Mouse (Mus musculus) kidney, postnatal 0 days (tissue): ENCODE data around the gene Zg16. TPM values are rescaled to one million over a fixed set of nuclear protein-coding genes. Genes with fewer than 3 reads are reported as not detected.
A peak's percentile ranks its signal among the peaks of the same experiment; 100 is the strongest.

Experiments used
- ATAC-seq: fragments of 200-750 bp; cut with Nextera tagmentation; replicated peaks from 2 replicates; pipeline ENCODE4 v1.8.0; 2017; ENCODE audit warnings: low read depth, moderate number of reproducible peaks, moderate TSS enrichment, moderate library complexity; ENCODE audit not compliant: low FRiP score
- DNase-seq: peaks from one replicate; pipeline ENCODE4 v3.0.0-alpha.2; 2016; ENCODE audit warnings: low spot score
- H3K27ac ChIP-seq: fragments of 300-500 bp; sonication (generic); 2 replicates; pipeline ENCODE4 v1.5.1; 2014; ENCODE audit warnings: mild to moderate bottlenecking
- H3K27me3 ChIP-seq: fragments of 300-500 bp; sonication (generic); 2 replicates; pipeline ENCODE4 v1.6.1; 2014; ENCODE audit warnings: low read length, mixed read lengths; ENCODE audit not compliant: insufficient read depth
- H3K36me3 ChIP-seq: fragments of 300-500 bp; sonication (generic); 2 replicates; pipeline ENCODE4 v1.6.1; 2014; ENCODE audit warnings: low read length, mixed read lengths; ENCODE audit not compliant: insufficient read depth
- H3K4me1 ChIP-seq: fragments of 300-500 bp; sonication (generic); replicated peaks from 2 replicates; pipeline ENCODE4 v1.6.1; 2014; ENCODE audit warnings: antibody characterized with exemption, low read length, mixed read lengths; ENCODE audit not compliant: insufficient read depth
- H3K4me2 ChIP-seq: fragments of 300-500 bp; sonication (generic); 2 replicates; pipeline ENCODE4 v1.6.1; 2014; ENCODE audit warnings: mild to moderate bottlenecking, low read length, moderate library complexity, mixed read lengths
- H3K4me3 ChIP-seq: fragments of 300-500 bp; sonication (generic); replicated peaks from 2 replicates; pipeline ENCODE4 v1.5.1; 2014; ENCODE audit warnings: low read depth, low read length
- H3K9ac ChIP-seq: fragments of 300-500 bp; sonication (generic); 2 replicates; pipeline ENCODE4 v1.6.1; 2014; ENCODE audit warnings: low read depth, low read length
- H3K9me3 ChIP-seq: fragments of 300-500 bp; sonication (generic); replicated peaks from 2 replicates; pipeline ENCODE4 v1.6.1; 2016; ENCODE audit warnings: low read length, inconsistent platforms, mixed read lengths
- CTCF ChIP-seq: IDR thresholded peaks from 2 replicates; pipeline ENCODE4 v1.5.1; 2016; ENCODE audit warnings: antibody characterized with exemption, low read depth, mild to moderate bottlenecking, moderate library complexity
- WGBS: fragments of 180-500 bp; shearing (Covaris S2); extraction: QIAGEN DNeasy Blood & Tissue Kit; methylation state at CpG from one replicate; pipeline ENCODE4 v1.1.7; 2014; 5-methylcytosine and 5-hydroxymethylcytosine counted together
- polyA plus RNA-seq: library from polyadenylated mRNA; unstranded; fragments of >200 nt; fragmentation: Nextera tagmentation; extraction: Ambion mirVana; gene quantifications from 2 replicates; pipeline ENCODE4 v1.2.1, GENCODE M21; 2015

Zg16 gene
- polyA plus RNA-seq, 1 experiment from 2014 or later, result not detected

DNA sequence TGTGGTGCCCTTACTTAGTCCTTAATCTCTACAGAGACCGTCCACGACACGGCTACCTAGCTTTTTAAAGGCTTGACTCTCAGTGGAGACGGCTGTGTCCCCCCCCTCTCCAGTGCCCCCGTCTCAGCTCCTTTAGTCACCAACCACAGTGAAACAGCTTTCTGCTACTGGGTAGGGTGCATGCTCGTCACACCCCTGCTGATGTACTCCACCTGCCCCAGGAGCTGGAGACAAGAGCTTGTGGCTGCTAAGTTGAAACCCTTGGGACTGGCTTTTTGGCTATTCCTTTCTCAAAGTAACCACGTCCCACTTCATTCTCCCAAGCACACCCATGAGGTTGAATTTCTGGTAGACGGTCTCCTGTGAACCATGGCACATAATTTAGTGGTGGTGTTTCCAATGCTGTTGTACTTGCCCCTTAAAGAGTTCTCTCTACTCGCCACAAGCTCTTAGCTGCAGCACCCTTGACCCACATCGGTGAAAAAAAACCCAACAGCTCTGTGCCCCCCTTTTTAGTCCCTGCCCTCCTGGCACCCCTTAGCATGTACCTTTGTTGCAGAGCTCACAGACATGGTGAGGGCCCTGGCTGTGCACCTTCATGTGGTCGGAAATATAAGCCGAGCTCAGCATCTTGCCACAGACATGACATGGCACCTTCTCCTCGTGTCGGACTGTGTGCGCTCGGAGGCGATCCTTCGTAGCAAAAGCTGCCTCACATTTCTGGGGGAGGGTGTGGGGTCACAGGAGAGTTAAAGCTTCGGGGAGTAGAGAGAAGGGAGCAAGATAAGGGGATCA, 63.0 kb downstream of the Zg16 start:
- no peak for ATAC-seq
- Histone ChIP-seq H3K27me3 (no peaks in the 10 kb centered on the region), H3K4me1 (peaks cover 37% of the 10 kb centered on the region), H3K9ac (peak overlapping the region; percentile 94), H3K4me2 (peak overlapping the region; percentile 95), H3K4me3 (peak overlapping the region; percentile 78), H3K9me3 (no peaks in the 10 kb centered on the region), H3K36me3 (0 out of 2 replicates have a peak, but pooled peaks cover 15% of the 10 kb centered on the region), H3K27ac (peak overlapping the region; percentile 99)
- no peak for DNase-seq
- WGBS, result 16% methylated on average over 19 of the region's 19 CpGs
- TF ChIP-seq CTCF, result no peak

DNA sequence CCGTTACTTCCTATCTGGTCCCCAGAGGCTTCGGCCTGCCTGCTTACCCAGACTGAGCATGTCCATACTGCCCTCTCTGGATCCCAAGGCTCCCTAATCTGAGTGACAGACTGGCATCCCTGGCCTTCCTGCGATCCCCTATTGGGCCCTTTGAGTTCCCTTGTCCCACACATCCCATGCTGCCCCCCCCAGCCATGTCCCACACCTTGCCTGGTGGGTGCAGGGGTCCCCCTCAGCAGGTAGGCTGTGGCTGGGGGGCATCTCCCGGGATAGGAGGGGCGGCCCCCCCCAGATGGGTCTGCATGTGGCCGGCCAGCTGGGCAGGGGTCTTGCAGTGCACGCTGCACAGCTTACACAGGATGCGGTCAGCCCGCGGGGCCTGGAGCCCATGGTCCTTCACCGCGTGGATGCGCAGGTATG, 63.8 kb downstream of the Zg16 start:
- Histone ChIP-seq H3K27ac (no peak overlapping the region), H3K4me2 (peak overlapping the region; percentile 95), H3K9ac (0 out of 2 replicates have a peak overlapping the region, but pooled peaks have one; percentile 23), H3K9me3 (no peaks in the 10 kb centered on the region), H3K27me3 (no peaks in the 10 kb centered on the region), H3K4me1 (peaks cover 39% of the 10 kb centered on the region), H3K4me3 (no peak overlapping the region), H3K36me3 (0 out of 2 replicates have a peak, but pooled peaks cover 15% of the 10 kb centered on the region)
- no peak for ATAC-seq
- 75% methylated on average over 13 of the region's 13 CpGs for WGBS
- no peak for TF ChIP-seq CTCF
- DNase-seq, result no peak

DNA sequence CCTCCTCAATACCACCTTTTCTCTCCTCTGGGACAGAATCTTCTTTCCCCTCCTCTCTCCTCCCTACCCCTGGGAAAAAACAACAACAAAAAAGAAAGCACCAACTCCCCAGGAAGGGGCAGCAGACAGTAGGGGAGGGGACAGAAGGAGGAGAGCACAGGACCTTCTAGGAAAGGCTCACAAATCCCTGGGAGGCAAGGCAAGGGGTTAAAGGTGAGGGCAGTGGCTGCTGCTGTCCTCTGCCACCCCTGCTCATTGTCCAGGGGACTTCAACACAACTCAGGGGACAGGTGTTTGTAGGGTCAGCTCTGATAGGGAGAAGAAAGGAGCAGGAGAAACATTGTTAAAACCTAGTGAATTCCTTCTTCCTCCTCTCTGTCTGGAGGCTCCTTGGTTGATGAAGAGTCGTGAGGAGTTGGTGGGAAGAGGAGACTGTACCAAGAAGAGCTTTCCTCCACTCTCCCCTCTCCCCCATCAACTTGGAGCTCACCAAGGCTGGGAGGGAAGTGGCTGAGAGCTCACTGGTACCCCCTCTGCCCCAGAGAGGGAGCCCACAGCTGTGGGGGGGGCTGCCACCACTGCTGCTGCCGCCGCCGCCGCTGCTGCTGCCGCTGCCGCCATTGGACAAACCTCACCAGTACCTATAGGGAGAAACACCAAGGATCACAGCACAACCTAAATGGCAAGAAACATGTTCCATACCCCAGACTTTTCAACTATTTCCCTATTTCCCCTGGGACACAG, 64.4 kb downstream of the Zg16 start:
- DNase-seq (no peak), ATAC-seq (no peak)
- Histone ChIP-seq H3K9me3 (no peaks in the 10 kb centered on the region), H3K27me3 (no peaks in the 10 kb centered on the region), H3K4me2 (peak overlapping the region; percentile 95; the same call in 1 of the 2 replicates), H3K4me1 (peaks cover 45% of the 10 kb centered on the region), H3K4me3 (no peak overlapping the region), H3K9ac (no peak overlapping the region), H3K27ac (no peak overlapping the region), H3K36me3 (0 out of 2 replicates have a peak, but pooled peaks cover 15% of the 10 kb centered on the region)
- no peak for TF ChIP-seq CTCF
- 70% methylated on average over 6 of the region's 7 CpGs for WGBS

DNA sequence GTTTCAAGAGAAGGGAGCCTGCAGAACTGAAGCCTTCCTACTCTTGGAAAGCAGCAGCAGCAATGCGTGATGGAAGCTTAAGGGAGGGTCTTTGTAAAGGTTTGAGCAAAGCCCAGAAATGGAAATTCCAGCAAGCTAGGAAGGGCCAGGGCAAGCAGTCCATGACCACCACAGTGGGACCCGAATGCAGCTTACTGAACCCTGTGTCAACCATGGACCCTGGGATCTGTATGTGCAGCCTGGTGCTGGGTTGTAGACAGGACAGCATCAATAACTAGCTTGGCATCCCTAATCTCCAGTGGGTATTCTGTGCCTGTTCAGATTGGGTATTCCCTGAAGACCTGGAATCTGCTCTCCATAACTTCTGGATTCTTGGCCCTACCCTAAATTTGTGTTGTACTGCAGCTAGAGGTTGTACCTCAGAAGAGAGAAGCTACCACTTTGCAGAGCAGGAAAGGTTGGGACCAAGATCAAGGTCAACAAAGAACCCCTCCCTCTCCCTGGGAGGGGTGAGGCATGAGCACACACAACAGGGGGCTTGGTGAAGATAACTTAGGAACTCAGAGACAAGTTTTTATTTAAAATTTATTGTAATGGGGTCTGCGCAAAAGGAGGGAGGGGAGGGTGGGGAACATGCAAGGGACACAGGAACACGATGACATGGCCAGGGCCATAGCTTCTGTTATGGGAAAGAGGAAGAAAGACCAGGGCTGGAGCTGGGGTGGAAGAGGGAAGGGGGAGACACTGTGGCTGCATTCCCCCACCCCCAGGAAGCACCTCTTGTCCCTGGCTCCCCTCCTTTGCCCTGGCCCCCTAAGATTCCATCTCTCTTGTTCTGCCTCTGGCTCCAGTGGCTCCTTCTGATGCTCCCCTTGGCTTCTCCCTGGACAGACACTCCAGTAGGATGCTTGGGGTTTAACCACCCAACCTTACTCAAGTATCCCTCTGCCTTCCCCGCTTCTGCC, 65.3 kb downstream of the Zg16 start:
- 0 out of 2 replicates have a peak, but pooled peaks cover 15% of the 10 kb centered on the region for H3K36me3 ChIP-seq
- H3K4me3 ChIP-seq, result peak overlapping the region; percentile 43
- peak overlapping the region; percentile 60 for H3K9ac ChIP-seq
- DNase-seq, result peak; percentile 41
- WGBS, result 53% methylated on average over 5 of the region's 5 CpGs
- no peak for ATAC-seq
- H3K27me3 ChIP-seq, result no peaks in the 10 kb centered on the region
- peak overlapping the region; percentile 85 for H3K4me2 ChIP-seq
- no peaks in the 10 kb centered on the region for H3K9me3 ChIP-seq
- no peak for TF ChIP-seq CTCF
- peak overlapping the region; percentile 57; the same call in 1 of the 2 replicates for H3K27ac ChIP-seq
- peaks cover 46% of the 10 kb centered on the region for H3K4me1 ChIP-seq

DNA sequence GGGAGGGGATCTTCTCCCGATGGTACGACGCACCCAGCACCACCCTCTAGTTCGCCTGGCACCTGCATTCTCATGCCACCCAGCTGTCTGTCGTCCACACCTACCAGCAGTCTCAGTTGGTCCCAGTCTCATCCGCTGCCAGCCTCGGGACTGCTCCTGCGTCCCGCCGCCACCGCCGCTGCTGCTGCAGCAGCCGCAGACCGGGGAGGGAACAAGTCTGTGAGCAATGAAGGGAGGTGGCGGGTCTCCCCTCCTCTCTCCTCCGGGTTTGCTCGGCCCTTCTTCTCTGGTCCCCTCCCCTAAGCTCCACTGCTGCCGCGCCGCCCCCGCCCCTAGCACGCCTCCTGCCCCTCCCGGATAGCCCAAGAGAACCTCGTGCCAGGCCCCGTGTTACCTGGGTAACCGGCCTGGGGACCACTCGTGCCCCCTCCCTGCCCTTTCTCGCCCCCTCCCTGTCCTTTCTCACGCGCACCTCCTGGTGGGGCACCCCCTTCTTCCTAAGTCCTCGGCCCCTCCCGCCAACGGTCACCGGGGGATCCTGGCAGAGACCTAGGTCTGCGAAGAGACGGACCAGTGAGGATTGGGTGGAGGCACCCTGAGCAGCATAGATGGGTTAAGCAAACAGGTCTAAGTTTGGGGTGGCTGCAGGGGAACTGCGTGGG, 66.1 kb downstream of the Zg16 start, which contains the start of the genes Gm42742 and Prrt2:
Gene Gm42742, minus strand, starts transcription at position 197 of the 662 bp plus-strand sequence.
Gene Prrt2, minus strand, starts transcription at position 311 of the 662 bp plus-strand sequence.
- Histone ChIP-seq H3K27me3 (no peaks in the 10 kb centered on the region), H3K27ac (peak within 1 kb of the TSS; percentile 57), H3K4me1 (peaks cover 46% of the 10 kb centered on the region), H3K36me3 (0 out of 2 replicates have a peak, but pooled peaks cover 15% of the 10 kb centered on the region), H3K4me2 (peak within 1 kb of the TSS; percentile 85), H3K4me3 (peak within 1 kb of the TSS; percentile 43), H3K9me3 (no peaks in the 10 kb centered on the region), H3K9ac (peak within 1 kb of the TSS; percentile 60)
- ATAC-seq (no peak), DNase-seq (peak; percentile 88)
- 2% methylated on average over 33 of the region's 37 CpGs for WGBS
- TF ChIP-seq CTCF, result no peak
